Mouse (Mus musculus): ENCODE results near the gene Sar1a. TPM values are rescaled to one million over a fixed set of nuclear protein-coding genes. Genes with fewer than 3 reads are reported as not detected.

Sar1a gene
- polyA plus RNA-seq (2017; shearing (Covaris generic)) = 100 to 1,000 TPM; 127 to 151 TPM

GRCm38 (mm10) chr10:61680015-61680913 is at the start of gene Sar1a:
Sar1a (plus strand) TSS chr10:61680299.

GRCm38 (mm10) chr10:61647790-61648736 is 32.0 kb upstream of the Sar1a start, which contains the start of gene Ppa1:
Ppa1 (plus strand) TSS chr10:61648552.

GRCm38 (mm10) chr10:61694870-61695670 is 15.0 kb downstream of the Sar1a start, which contains the start of gene Tysnd1:
Tysnd1 (plus strand) TSS chr10:61695514.

GRCm38 (mm10) chr10:61714771-61715461 is 34.8 kb downstream of the Sar1a start, which contains the start of gene Aifm2:
Aifm2 (plus strand) TSS chr10:61715263.

Other genes with a start within 250 kb of the Sar1a start
- 10 to 100 TPM; 20.5 to 21.0 TPM for gene Eif4ebp2, start 227.6 kb upstream of the Sar1a start, polyA plus RNA-seq (2017; shearing (Covaris generic))
- 10 to 100 TPM; 10.1 to 16.5 TPM for gene Lrrc20, start 204.5 kb upstream of the Sar1a start, polyA plus RNA-seq (2017; shearing (Covaris generic))
- gene Npffr1, start 84.8 kb upstream of the Sar1a start, polyA plus RNA-seq (2017; shearing (Covaris generic)) = not detected
- gene Ppa1, start 31.7 kb upstream of the Sar1a start, polyA plus RNA-seq (2017; shearing (Covaris generic)) = 10 to 100 TPM; 58.2 to 66.5 TPM
- 10 to 100 TPM; 26.1 to 38.9 TPM for gene Tysnd1, start 15.2 kb downstream of the Sar1a start, polyA plus RNA-seq (2017; shearing (Covaris generic))
- gene Aifm2, start 35.0 kb downstream of the Sar1a start, polyA plus RNA-seq (2017; shearing (Covaris generic)) = 1 to 10 TPM; 3.0 to 6.8 TPM
- gene H2afy2, start 103.8 kb downstream of the Sar1a start, polyA plus RNA-seq (2017; shearing (Covaris generic)) = under 1 TPM in 1 of 2 experiments, not detected in 1; 0.66 TPM

Data from inflammation-experienced regulatory T-cells (primary cell).